Mouse (Mus musculus): ENCODE results near the gene Klk7. TPM values are rescaled to one million over a fixed set of nuclear protein-coding genes. Genes with fewer than 3 reads are reported as not detected.

Klk7 gene
- polyA plus RNA-seq, 1 experiment from 2014 or later, result not detected

DNA sequence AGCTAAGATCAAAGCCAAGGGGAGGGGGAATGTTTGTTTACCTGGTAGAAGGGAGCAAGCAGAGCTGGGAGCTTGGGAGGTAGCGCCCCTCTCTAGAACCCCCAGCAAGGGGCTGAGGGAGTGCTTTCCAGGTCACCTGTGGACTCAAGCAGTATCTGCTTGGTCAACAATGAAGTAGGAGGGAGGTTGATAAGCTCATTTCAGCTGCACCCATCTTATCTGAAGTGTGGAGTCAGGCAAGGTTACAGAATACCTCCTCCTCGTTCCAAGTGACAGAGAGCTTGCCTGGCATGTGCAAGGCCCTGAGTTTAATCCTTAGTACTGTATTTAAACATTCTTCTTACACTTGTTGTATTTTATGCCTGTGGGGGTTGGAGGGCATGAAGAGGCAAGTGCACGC, 44.6 kb downstream of the Klk7 start:
- WGBS, result 77% methylated on average over 3 of the region's 3 CpGs

DNA sequence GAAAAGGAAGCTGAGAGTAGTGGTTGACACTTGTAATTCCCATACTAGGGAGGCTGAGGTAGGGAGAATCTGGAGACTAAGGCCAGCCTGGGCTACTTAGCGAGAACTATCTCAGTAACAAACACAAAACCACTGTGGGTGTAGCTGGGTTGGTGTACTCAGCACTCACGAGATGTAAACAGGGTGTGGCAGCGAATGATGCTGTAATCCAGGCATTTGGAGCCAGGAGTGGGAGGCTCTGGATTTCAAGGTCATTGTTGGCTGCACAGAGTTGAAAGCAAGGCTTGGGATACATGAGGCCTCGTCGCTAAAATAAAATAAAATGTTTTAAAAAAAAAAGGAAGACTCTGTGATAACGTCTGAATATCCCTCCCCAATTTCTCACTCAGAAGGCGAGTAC, 45.2 kb downstream of the Klk7 start:
- no peak for ATAC-seq
- Histone ChIP-seq H3K27ac (no peak overlapping the region), H3K4me2 (no peak overlapping the region), H3K4me3 (no peak overlapping the region), H3K36me3 (ENCODE audit: poor library complexity, severe bottlenecking) (no peaks in the 10 kb centered on the region), H3K9ac (no peak overlapping the region), H3K4me1 (no peaks in the 10 kb centered on the region), H3K9me3 (replicated peaks) (no peaks in the 10 kb centered on the region), H3K27me3 (no peaks in the 10 kb centered on the region)
- WGBS, result 84% methylated on average over 7 of the region's 7 CpGs

More for the DNA sequence above, 44.6 kb downstream of the Klk7 start:
- no peak for ATAC-seq
- Histone ChIP-seq H3K9me3 (replicated peaks) (no peaks in the 10 kb centered on the region), H3K4me1 (no peaks in the 10 kb centered on the region), H3K9ac (no peak overlapping the region), H3K36me3 (ENCODE audit: poor library complexity, severe bottlenecking) (no peaks in the 10 kb centered on the region), H3K27me3 (no peaks in the 10 kb centered on the region), H3K4me2 (no peak overlapping the region), H3K4me3 (no peak overlapping the region), H3K27ac (no peak overlapping the region)

DNA sequence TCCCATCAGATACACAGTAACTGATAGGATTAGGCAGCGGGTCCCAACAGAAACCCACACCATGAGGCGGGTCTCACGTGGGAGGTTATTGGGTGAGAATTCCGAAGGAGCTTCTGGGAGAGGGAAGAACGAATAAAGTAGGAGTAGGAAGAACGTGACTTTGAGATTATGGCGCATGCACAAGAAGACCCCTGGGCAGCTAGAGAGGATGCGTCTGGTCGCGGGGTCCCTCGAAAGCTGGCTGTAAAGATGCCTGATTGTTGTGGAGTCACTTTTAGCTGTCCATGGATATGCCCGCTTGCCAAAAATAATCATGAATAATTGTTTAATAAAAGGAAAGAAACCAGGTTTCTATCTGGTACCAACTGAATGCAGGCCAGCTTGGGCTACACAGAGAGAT, 46.4 kb downstream of the Klk7 start:
- H3K9me3 ChIP-seq (replicated peaks), result no peaks in the 10 kb centered on the region
- H3K9ac ChIP-seq, result no peak overlapping the region
- no peak for ATAC-seq
- H3K27me3 ChIP-seq, result no peaks in the 10 kb centered on the region
- WGBS, result 94% methylated on average over 12 of the region's 12 CpGs
- no peak overlapping the region for H3K4me2 ChIP-seq
- no peak overlapping the region for H3K27ac ChIP-seq
- no peaks in the 10 kb centered on the region for H3K4me1 ChIP-seq
- no peaks in the 10 kb centered on the region for H3K36me3 ChIP-seq (ENCODE audit: poor library complexity, severe bottlenecking)
- H3K4me3 ChIP-seq, result no peak overlapping the region

DNA sequence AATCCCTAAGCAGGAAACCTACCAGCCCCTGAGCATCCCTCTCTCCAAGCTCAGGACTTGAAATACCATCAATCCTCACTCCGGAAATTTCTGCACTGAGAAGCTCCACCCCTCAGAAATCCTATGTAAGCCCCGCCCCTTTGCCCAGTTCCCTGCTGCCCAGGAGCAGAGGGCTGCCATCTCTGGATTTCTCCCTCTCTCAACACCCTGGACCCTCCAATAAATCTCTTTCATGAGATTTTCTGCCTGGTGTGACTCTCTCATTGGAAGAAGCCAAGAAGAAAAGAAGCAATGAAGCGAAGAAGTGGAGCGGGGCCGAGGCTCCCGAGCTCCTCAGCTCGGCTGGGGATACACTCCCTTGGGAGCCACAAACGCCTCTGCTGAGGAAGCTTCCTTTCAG, 49.3 kb downstream of the Klk7 start:
- Histone ChIP-seq H3K9ac (no peak overlapping the region), H3K36me3 (ENCODE audit: poor library complexity, severe bottlenecking) (no peaks in the 10 kb centered on the region), H3K4me3 (no peak overlapping the region), H3K9me3 (replicated peaks) (no peaks in the 10 kb centered on the region), H3K4me2 (no peak overlapping the region), H3K27ac (no peak overlapping the region), H3K4me1 (no peaks in the 10 kb centered on the region), H3K27me3 (no peaks in the 10 kb centered on the region)
- ATAC-seq, result no peak
- WGBS, result 31% methylated on average over 8 of the region's 8 CpGs

Other genes with a start within 250 kb of the Klk7 start
- gene Zfp658, start 249.0 kb upstream of the Klk7 start, polyA plus RNA-seq (2015; fragmentation: Nextera tagmentation; extraction: Ambion mirVana), result 8.8 and 9.4 TPM in 2 replicates
- 13.2 and 16.0 TPM in 2 replicates for gene Zfp719, start 231.7 kb upstream of the Klk7 start, polyA plus RNA-seq (2015; fragmentation: Nextera tagmentation; extraction: Ambion mirVana)
- gene Zfp819, start 204.1 kb upstream of the Klk7 start, polyA plus RNA-seq (2015; fragmentation: Nextera tagmentation; extraction: Ambion mirVana), result 0.37 and 0.67 TPM in 2 replicates
- gene Ceacam18, start 176.6 kb upstream of the Klk7 start, polyA plus RNA-seq (2015; fragmentation: Nextera tagmentation; extraction: Ambion mirVana), result not detected in 2 replicates
- gene Siglece, start 151.1 kb upstream of the Klk7 start, polyA plus RNA-seq (2015; fragmentation: Nextera tagmentation; extraction: Ambion mirVana), result 0.17 and 0.28 TPM in 2 replicates
- 20.2 and 23.1 TPM in 2 replicates for gene Ctu1, start 139.3 kb upstream of the Klk7 start, polyA plus RNA-seq (2015; fragmentation: Nextera tagmentation; extraction: Ambion mirVana)
- gene Klk14, start 120.9 kb upstream of the Klk7 start, polyA plus RNA-seq (2015; fragmentation: Nextera tagmentation; extraction: Ambion mirVana), result not detected in 2 replicates
- gene Klk13, start 98.7 kb upstream of the Klk7 start, polyA plus RNA-seq (2015; fragmentation: Nextera tagmentation; extraction: Ambion mirVana), result not detected in 2 replicates
- not detected in 2 replicates for gene Klk12, start 42.4 kb upstream of the Klk7 start, polyA plus RNA-seq (2015; fragmentation: Nextera tagmentation; extraction: Ambion mirVana)
- gene Klk11, start 36.7 kb upstream of the Klk7 start, polyA plus RNA-seq (2015; fragmentation: Nextera tagmentation; extraction: Ambion mirVana), result not detected in 2 replicates
- not detected in 2 replicates for gene Klk10, start 30.3 kb upstream of the Klk7 start, polyA plus RNA-seq (2015; fragmentation: Nextera tagmentation; extraction: Ambion mirVana)
- gene Klk9, start 19.4 kb upstream of the Klk7 start, polyA plus RNA-seq (2015; fragmentation: Nextera tagmentation; extraction: Ambion mirVana), result not detected in 2 replicates
- 4.8 and 5.5 TPM in 2 replicates for gene Klk8, start 13.7 kb upstream of the Klk7 start, polyA plus RNA-seq (2015; fragmentation: Nextera tagmentation; extraction: Ambion mirVana)
- not detected in 2 replicates for gene Klk6, start 13.2 kb downstream of the Klk7 start, polyA plus RNA-seq (2015; fragmentation: Nextera tagmentation; extraction: Ambion mirVana)
- not detected in 2 replicates for gene Klk5, start 30.7 kb downstream of the Klk7 start, polyA plus RNA-seq (2015; fragmentation: Nextera tagmentation; extraction: Ambion mirVana)
- 0.14 TPM in 1 of 2 replicates, not detected in the other for gene Klk4, start 69.9 kb downstream of the Klk7 start, polyA plus RNA-seq (2015; fragmentation: Nextera tagmentation; extraction: Ambion mirVana)
- gene Klk15, start 122.4 kb downstream of the Klk7 start, polyA plus RNA-seq (2015; fragmentation: Nextera tagmentation; extraction: Ambion mirVana), result not detected in 2 replicates
- gene Klk1b8, start 139.4 kb downstream of the Klk7 start, polyA plus RNA-seq (2015; fragmentation: Nextera tagmentation; extraction: Ambion mirVana), result not detected in 2 replicates
- not detected in 2 replicates for gene Klk1b1, start 155.5 kb downstream of the Klk7 start, polyA plus RNA-seq (2015; fragmentation: Nextera tagmentation; extraction: Ambion mirVana)
- not detected in 2 replicates for gene Klk1b9, start 164.8 kb downstream of the Klk7 start, polyA plus RNA-seq (2015; fragmentation: Nextera tagmentation; extraction: Ambion mirVana)
- gene Klk1b11, start 184.6 kb downstream of the Klk7 start, polyA plus RNA-seq (2015; fragmentation: Nextera tagmentation; extraction: Ambion mirVana), result not detected in 2 replicates
- not detected in 2 replicates for gene Klk1b26, start 200.9 kb downstream of the Klk7 start, polyA plus RNA-seq (2015; fragmentation: Nextera tagmentation; extraction: Ambion mirVana)
- not detected in 2 replicates for gene Klk1b27, start 241.0 kb downstream of the Klk7 start, polyA plus RNA-seq (2015; fragmentation: Nextera tagmentation; extraction: Ambion mirVana)